Mouse (Mus musculus) liver, embryonic 14.5 days (tissue): ENCODE measurements around the gene Glp1r.

ENCODE experiments used
- CTCF ChIP-seq: IDR thresholded peaks from 2 replicates; pipeline ENCODE4 v1.5.1; 2016; ENCODE audit warnings: antibody characterized with exemption, low read depth, control low read depth
- EP300 ChIP-seq: IDR thresholded peaks from 2 replicates; pipeline ENCODE4 v1.6.1; 2016; ENCODE audit warnings: antibody characterized with exemption, low read depth

DNA sequence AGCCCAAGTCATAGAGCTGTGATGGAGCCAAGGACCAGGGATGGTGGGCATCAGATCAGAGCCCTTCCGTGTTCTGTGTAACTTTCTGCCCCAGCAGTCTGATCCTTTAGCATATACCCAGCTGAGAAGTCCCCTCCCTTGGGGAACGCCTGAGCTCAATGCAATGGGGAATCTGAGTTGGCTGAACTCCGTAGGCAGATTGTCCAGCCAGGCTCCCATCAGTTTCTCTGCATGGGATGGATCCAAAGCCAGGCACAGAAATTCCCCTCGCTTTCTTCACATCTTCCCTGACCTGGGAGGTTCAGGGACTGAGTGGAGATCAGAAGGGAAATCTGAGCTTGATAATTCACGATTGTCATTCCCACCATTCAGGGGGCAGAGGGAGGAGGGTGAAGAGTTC, 33.7 kb downstream of the Glp1r start:
- TF ChIP-seq CTCF = no peak
- no peak for TF ChIP-seq EP300
